Mouse (Mus musculus) midbrain, embryonic 16.5 days (tissue): ENCODE measurements around the gene Iyd. TPM values are rescaled to one million over a fixed set of nuclear protein-coding genes. Genes with fewer than 3 reads are reported as not detected.

ENCODE experiments used
- ATAC-seq: fragments of 200-750 bp; cut with Nextera tagmentation; 2 replicates; pipeline ENCODE4 v1.8.0; 2017; ENCODE audit warnings: moderate TSS enrichment
- H3K27ac ChIP-seq: fragments of 300-500 bp; sonication (generic); 2 replicates; pipeline ENCODE4 v1.5.1; 2014; ENCODE audit warnings: mild to moderate bottlenecking, low read length, mixed read lengths
- H3K27me3 ChIP-seq: fragments of 300-500 bp; sonication (generic); 2 replicates; pipeline ENCODE4 v1.6.1; 2014; ENCODE audit warnings: low read depth, low read length, mixed read lengths; ENCODE audit not compliant: control insufficient read depth, insufficient read depth
- H3K36me3 ChIP-seq: fragments of 300-500 bp; sonication (generic); 2 replicates; pipeline ENCODE4 v1.6.1; 2014; ENCODE audit warnings: mild to moderate bottlenecking, low read length, moderate library complexity, mixed read lengths; ENCODE audit not compliant: control insufficient read depth, insufficient read depth
- H3K4me1 ChIP-seq: fragments of 300-500 bp; sonication (generic); 2 replicates; pipeline ENCODE4 v1.6.1; 2014; ENCODE audit warnings: mild to moderate bottlenecking, low read length, mixed read lengths; ENCODE audit not compliant: control insufficient read depth, insufficient read depth
- H3K4me2 ChIP-seq: fragments of 300-500 bp; sonication (generic); 2 replicates; pipeline ENCODE4 v1.6.1; 2014; ENCODE audit warnings: mild to moderate bottlenecking, low read length, mixed read lengths
- H3K4me3 ChIP-seq: fragments of 300-500 bp; sonication (generic); 2 replicates; pipeline ENCODE4 v1.5.1; 2014; ENCODE audit warnings: low read depth, mild to moderate bottlenecking, low read length, moderate library complexity, mixed read lengths
- H3K9ac ChIP-seq: fragments of 300-500 bp; sonication (generic); 2 replicates; pipeline ENCODE4 v1.6.1; 2014; ENCODE audit warnings: low read depth, low read length, mixed read lengths
- H3K9me3 ChIP-seq: fragments of 300-500 bp; sonication (generic); replicated peaks from 2 replicates; pipeline ENCODE4 v1.6.1; 2014; ENCODE audit warnings: mild to moderate bottlenecking, low read length, mixed read lengths; ENCODE audit not compliant: control insufficient read depth, poor library complexity, severe bottlenecking
- WGBS: fragments of 180-500 bp; shearing (Covaris S2); extraction: QIAGEN DNeasy Blood & Tissue Kit; methylation state at CpG from one replicate; pipeline ENCODE4 v1.1.7; 2014; 5-methylcytosine and 5-hydroxymethylcytosine counted together
- polyA plus RNA-seq: library from polyadenylated mRNA; unstranded; fragments of >200 nt; fragmentation: Nextera tagmentation; extraction: Ambion mirVana; gene quantifications from 2 replicates; pipeline ENCODE4 v1.2.1, GENCODE M21; 2015

The Iyd gene
- polyA plus RNA-seq, 1 experiment from 2014 or later, result 0.59 TPM

GRCm38 (mm10) chr10:3511401-3511800, 28.6 kb upstream of the Iyd start:
- no peak overlapping the region for H3K27ac ChIP-seq
- no peaks in the 10 kb centered on the region for H3K27me3 ChIP-seq
- no peak for ATAC-seq
- H3K9me3 ChIP-seq, result no peaks in the 10 kb centered on the region
- H3K36me3 ChIP-seq, result no peaks in the 10 kb centered on the region
- H3K4me3 ChIP-seq, result no peak overlapping the region
- no peak overlapping the region for H3K9ac ChIP-seq
- H3K4me2 ChIP-seq, result no peak overlapping the region
- peaks cover 16% of the 10 kb centered on the region for H3K4me1 ChIP-seq
- 72% methylated on average over 3 of the region's 3 CpGs for WGBS

DNA sequence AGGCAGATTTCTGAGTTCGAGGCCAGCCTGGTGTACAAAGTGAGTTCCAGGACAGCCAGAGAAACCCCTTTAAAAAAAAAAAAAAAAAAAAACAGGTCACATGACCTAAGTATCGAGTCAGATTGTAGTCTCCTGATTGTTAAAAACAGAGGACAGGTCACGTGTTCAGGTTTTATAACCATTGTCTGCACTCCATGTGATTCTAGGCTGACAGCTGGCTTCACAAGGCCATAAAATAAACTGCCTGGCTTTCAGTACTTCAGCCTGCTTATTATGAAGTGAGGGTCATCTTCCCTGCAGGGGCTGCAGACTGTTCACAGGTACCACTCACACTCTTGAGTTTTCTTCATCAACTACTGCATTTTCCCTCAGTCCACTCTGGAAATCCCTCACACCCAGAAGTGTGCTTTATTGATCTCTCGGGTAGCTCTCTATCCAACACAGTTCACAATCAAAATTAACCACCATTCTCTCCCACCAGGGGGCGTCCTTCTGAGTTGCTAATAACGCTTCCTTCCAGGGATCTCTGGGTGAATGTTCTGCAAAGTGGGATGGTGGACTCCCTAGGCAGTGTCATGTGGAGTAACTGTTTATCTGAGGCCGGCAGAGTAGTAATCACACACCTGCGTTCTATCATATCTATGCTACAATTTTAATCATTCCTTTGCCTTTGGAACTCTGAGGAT, 27.3 kb upstream of the Iyd start:
- 72% methylated on average over 8 of the region's 8 CpGs for WGBS
- Histone ChIP-seq H3K36me3 (no peaks in the 10 kb centered on the region), H3K27ac (no peak overlapping the region), H3K9ac (no peak overlapping the region), H3K4me3 (no peak overlapping the region), H3K27me3 (no peaks in the 10 kb centered on the region), H3K4me1 (peaks cover 15% of the 10 kb centered on the region), H3K4me2 (no peak overlapping the region), H3K9me3 (no peaks in the 10 kb centered on the region)
- ATAC-seq, result no peak

- Histone ChIP-seq H3K4me3 (no peak overlapping the region), H3K9me3 (no peaks in the 10 kb centered on the region), H3K4me2 (no peak overlapping the region), H3K27ac (no peak overlapping the region), H3K9ac (no peak overlapping the region), H3K27me3 (no peaks in the 10 kb centered on the region), H3K36me3 (no peaks in the 10 kb centered on the region), H3K4me1 (peaks cover 9% of the 10 kb centered on the region)
- ATAC-seq, result no peak
- 72% methylated on average over 6 of the region's 6 CpGs for WGBS
Measured at GRCm38 (mm10) chr10:3513947-3514346, 26.1 kb upstream of the Iyd start.

- no peak for ATAC-seq
- H3K9me3 ChIP-seq, result no peaks in the 10 kb centered on the region
- WGBS, result 81% methylated on average over 1 of the region's 1 CpGs
- no peak overlapping the region for H3K9ac ChIP-seq
- H3K27me3 ChIP-seq, result no peaks in the 10 kb centered on the region
- no peaks in the 10 kb centered on the region for H3K36me3 ChIP-seq
- no peak overlapping the region for H3K4me2 ChIP-seq
- no peak overlapping the region for H3K27ac ChIP-seq
- H3K4me1 ChIP-seq, result peaks cover 8% of the 10 kb centered on the region
- no peak overlapping the region for H3K4me3 ChIP-seq
Measured at GRCm38 (mm10) chr10:3514634-3515033, 25.4 kb upstream of the Iyd start.

- WGBS, result 81% methylated on average over 6 of the region's 6 CpGs
- peak overlapping the region; percentile 3; the same call in 1 of the 2 replicates for H3K27ac ChIP-seq
- no peaks in the 10 kb centered on the region for H3K9me3 ChIP-seq
- H3K9ac ChIP-seq, result no peak overlapping the region
- H3K4me1 ChIP-seq, result peaks cover 2% of the 10 kb centered on the region; the same call in 1 of the 2 replicates
- ATAC-seq, result no peak
- no peaks in the 10 kb centered on the region for H3K27me3 ChIP-seq
- no peak overlapping the region for H3K4me3 ChIP-seq
- no peak overlapping the region for H3K4me2 ChIP-seq
- H3K36me3 ChIP-seq, result no peaks in the 10 kb centered on the region
Measured at GRCm38 (mm10) chr10:3516442-3516841, 23.6 kb upstream of the Iyd start.

DNA sequence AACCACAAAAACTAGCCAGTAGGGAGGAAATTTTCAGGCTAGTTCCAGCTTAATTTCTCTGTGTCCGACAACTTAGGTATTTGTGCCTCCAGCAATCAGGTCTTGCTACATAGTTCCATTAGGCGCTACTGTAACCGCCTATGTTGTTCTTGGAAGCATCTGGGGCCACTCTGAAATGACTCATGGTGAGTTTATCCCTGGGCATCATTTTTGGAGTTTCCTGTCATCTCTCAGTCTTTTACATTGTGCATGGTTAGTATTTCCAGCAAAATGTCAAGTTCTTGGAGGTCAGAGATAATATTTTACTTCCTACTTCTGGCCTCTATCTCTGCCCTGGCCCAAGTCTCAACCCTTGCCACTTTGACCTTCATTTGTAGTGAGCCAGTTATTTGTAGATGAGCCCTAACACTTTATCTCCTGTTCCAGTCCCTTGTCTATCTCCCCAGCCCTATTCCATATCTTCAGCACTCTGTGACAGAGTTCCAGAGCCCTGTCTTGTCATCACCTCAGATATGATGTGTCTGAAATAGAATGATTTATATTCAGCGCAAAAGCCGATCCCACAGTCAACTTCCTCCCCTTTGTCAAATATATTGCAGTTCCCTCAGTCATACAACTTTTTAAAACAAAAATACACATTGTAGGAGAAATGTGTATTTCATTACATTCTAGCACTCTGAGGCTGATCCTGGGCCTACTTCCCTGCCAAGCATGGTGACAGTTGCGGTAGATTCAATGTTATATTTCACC, 16.8 kb upstream of the Iyd start:
- no peak overlapping the region for H3K4me2 ChIP-seq
- H3K9ac ChIP-seq, result no peak overlapping the region
- 96% methylated on average over 6 of the region's 6 CpGs for WGBS
- no peaks in the 10 kb centered on the region for H3K36me3 ChIP-seq
- no peaks in the 10 kb centered on the region for H3K4me1 ChIP-seq
- no peaks in the 10 kb centered on the region for H3K27me3 ChIP-seq
- H3K9me3 ChIP-seq, result no peaks in the 10 kb centered on the region
- no peak for ATAC-seq
- H3K4me3 ChIP-seq, result no peak overlapping the region
- H3K27ac ChIP-seq, result no peak overlapping the region

DNA sequence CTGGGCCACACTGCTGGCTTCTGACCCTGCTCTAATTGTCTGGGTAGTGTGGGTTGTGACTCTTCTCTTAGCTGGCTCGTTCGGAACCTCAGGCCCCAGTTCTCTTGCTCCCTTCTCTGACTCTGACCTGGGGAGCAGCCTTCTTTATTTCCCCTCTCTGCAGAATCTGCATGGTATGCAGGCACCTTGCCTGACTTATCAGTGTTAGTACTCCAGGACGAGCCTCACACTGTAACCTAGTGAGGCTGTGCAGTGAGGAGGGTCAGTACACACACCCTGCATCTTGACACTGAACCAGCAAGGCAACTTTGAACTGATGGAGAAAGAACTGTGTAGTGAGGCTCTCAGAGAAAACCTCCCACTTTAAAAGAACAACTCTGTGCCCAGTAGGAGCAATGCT, 15.5 kb upstream of the Iyd start:
- Histone ChIP-seq H3K9ac (no peak overlapping the region), H3K9me3 (no peaks in the 10 kb centered on the region), H3K4me2 (no peak overlapping the region), H3K27me3 (no peaks in the 10 kb centered on the region), H3K4me3 (no peak overlapping the region), H3K36me3 (no peaks in the 10 kb centered on the region), H3K27ac (no peak overlapping the region), H3K4me1 (no peaks in the 10 kb centered on the region)
- no peak for ATAC-seq
- WGBS, result 71% methylated on average over 3 of the region's 3 CpGs

DNA sequence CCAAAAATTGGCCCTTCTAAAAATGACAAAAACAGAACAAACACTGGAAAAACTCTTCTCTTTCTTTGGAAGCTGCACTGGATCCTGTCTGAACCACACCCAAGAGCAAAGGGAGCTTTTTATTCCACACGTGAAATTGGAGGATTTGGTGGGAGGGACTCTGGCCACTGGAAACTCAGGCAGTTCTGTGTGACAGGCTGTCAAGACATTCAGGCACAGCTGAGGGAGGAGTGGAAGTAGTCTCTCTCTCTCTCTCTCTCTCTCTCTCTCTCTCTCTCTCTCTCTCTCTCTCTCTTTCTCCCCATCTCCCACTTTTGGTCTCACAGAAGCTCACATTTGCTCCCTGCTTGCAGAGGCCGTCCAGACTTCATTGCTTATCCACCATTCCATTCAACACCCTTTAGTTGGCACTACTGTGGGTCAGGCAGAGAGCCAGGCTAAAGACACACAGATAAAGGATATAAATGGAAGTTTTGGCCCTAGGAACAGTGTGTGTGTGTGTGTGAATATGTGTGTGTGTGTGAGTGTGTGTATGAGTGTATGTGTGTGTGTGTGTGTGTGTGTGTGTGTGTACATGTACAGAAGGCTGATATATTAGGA, 14.5 kb upstream of the Iyd start:
- no peaks in the 10 kb centered on the region for H3K9me3 ChIP-seq
- no peak overlapping the region for H3K4me2 ChIP-seq
- no peak overlapping the region for H3K27ac ChIP-seq
- no peak for ATAC-seq
- no peaks in the 10 kb centered on the region for H3K27me3 ChIP-seq
- 0 out of 2 replicates have a peak, but pooled peaks cover 3% of the 10 kb centered on the region for H3K4me1 ChIP-seq
- no peak overlapping the region for H3K4me3 ChIP-seq
- H3K9ac ChIP-seq, result no peak overlapping the region
- WGBS, result 42% methylated on average over 2 of the region's 2 CpGs
- H3K36me3 ChIP-seq, result no peaks in the 10 kb centered on the region

- no peak overlapping the region for H3K27ac ChIP-seq
- H3K9ac ChIP-seq, result no peak overlapping the region
- ATAC-seq, result no peak
- whole genome bisulfite sequencing, result 37% methylated on average over 4 of the region's 4 CpGs
- H3K4me1 ChIP-seq, result 0 out of 2 replicates have a peak, but pooled peaks cover 4% of the 10 kb centered on the region
- H3K27me3 ChIP-seq, result peaks cover 6% of the 10 kb centered on the region
- H3K4me3 ChIP-seq, result no peak overlapping the region
- H3K36me3 ChIP-seq, result no peaks in the 10 kb centered on the region
- H3K9me3 ChIP-seq, result no peaks in the 10 kb centered on the region
- no peak overlapping the region for H3K4me2 ChIP-seq
Measured at GRCm38 (mm10) chr10:3529807-3530206, 10.2 kb upstream of the Iyd start.
